Mouse (Mus musculus): Measurements from ENCODE around the gene Slc12a5.

Slc12a5 gene

GRCm38 (mm10) chr2:164960716-164961441 is at the start of gene Slc12a5:
Gene Slc12a5 (plus strand): TSS chr2:164960802.
- peak; percentile 76 for DNase-seq

- peak; percentile 93 for DNase-seq
Observed at GRCm38 (mm10) chr2:164911086-164912048, 49.2 kb upstream of the Slc12a5 start, which contains the start of gene Zfp335. Gene Zfp335 (minus strand): TSS chr2:164911757.

- DNase-seq, result no peak
Observed at GRCm38 (mm10) chr2:164912151-164912550, 48.5 kb upstream of the Slc12a5 start.

- DNase-seq, result no peak
Observed at GRCm38 (mm10) chr2:164912749-164913427, 47.7 kb upstream of the Slc12a5 start.

- DNase-seq, result no peak
Observed at GRCm38 (mm10) chr2:164913428-164913786, 47.2 kb upstream of the Slc12a5 start.

- no peak for DNase-seq
Observed at GRCm38 (mm10) chr2:164916820-164917219, 43.8 kb upstream of the Slc12a5 start.

GRCm38 (mm10) chr2:164917371-164917770 is 43.2 kb upstream of the Slc12a5 start:
- no peak for DNase-seq

GRCm38 (mm10) chr2:164918325-164918724 is 42.3 kb upstream of the Slc12a5 start:
- DNase-seq, result no peak

- DNase-seq, result no peak
Observed at GRCm38 (mm10) chr2:164921984-164922383, 38.6 kb upstream of the Slc12a5 start.

GRCm38 (mm10) chr2:164923291-164923690 is 37.3 kb upstream of the Slc12a5 start:
- no peak for DNase-seq

GRCm38 (mm10) chr2:164924100-164924857 is 36.3 kb upstream of the Slc12a5 start:
- DNase-seq, result peak; percentile 98

GRCm38 (mm10) chr2:164930706-164931581 is 29.7 kb upstream of the Slc12a5 start:
- DNase-seq, result no peak

- no peak for DNase-seq
Observed at GRCm38 (mm10) chr2:164933534-164933933, 27.1 kb upstream of the Slc12a5 start.

GRCm38 (mm10) chr2:164935991-164936390 is 24.6 kb upstream of the Slc12a5 start:
- DNase-seq, result no peak

GRCm38 (mm10) chr2:164938146-164939091 is 22.2 kb upstream of the Slc12a5 start:
- DNase-seq, result peak; percentile 82

GRCm38 (mm10) chr2:164939106-164939505 is 21.5 kb upstream of the Slc12a5 start:
- peak; percentile 58 for DNase-seq

- no peak for DNase-seq
Observed at GRCm38 (mm10) chr2:164940140-164940830, 20.3 kb upstream of the Slc12a5 start, which contains the start of gene Mmp9. Gene Mmp9 (plus strand): TSS chr2:164940780.

GRCm38 (mm10) chr2:164942692-164943290 is 17.8 kb upstream of the Slc12a5 start:
- no peak for DNase-seq

GRCm38 (mm10) chr2:164947506-164947905 is 13.1 kb upstream of the Slc12a5 start:
- no peak for DNase-seq
